Mouse (Mus musculus) megakaryocyte, embryonic 14.5 days (primary cell): Measurements from ENCODE around the gene Six1. TPM values are rescaled to one million over a fixed set of nuclear protein-coding genes. Genes with fewer than 3 reads are reported as not detected.

Source experiments
- H3K27me3 ChIP-seq: replicated peaks from 2 replicates; pipeline ENCODE3; 2012; ENCODE audit warnings: inconsistent platforms
- H3K36me3 ChIP-seq: replicated peaks from 2 replicates; pipeline ENCODE3; 2012; ENCODE audit warnings: low read length, inconsistent platforms, mixed read lengths
- H3K4me1 ChIP-seq: 2 replicates; pipeline ENCODE4 v1.6.1; 2012; ENCODE audit warnings: inconsistent platforms
- H3K4me3 ChIP-seq: replicated peaks from 2 replicates; pipeline ENCODE3; 2012; ENCODE audit warnings: moderate library complexity, mild to moderate bottlenecking, inconsistent platforms
- H3K9me3 ChIP-seq: 2 replicates; pipeline ENCODE4 v1.6.1; 2012; ENCODE audit warnings: inconsistent platforms
- FLI1 ChIP-seq: IDR thresholded peaks from 2 replicates; pipeline ENCODE4 v1.6.1; 2012; ENCODE audit warnings: low read length, inconsistent platforms, mixed read lengths
- GATA1 ChIP-seq: IDR thresholded peaks from 3 replicates; pipeline ENCODE4 v1.6.1; 2012; ENCODE audit warnings: mixed read lengths, low read length, inconsistent platforms, borderline replicate concordance
- polyA plus RNA-seq: library from polyadenylated mRNA; stranded (reverse); fragments of >175 nt; gene quantifications from 2 replicates; pipeline ENCODE4 v1.2.3, GENCODE M21; 2012; ENCODE audit warnings: low replicate concordance; ENCODE audit not compliant: insufficient read depth

Six1 gene
- polyA plus RNA-seq, 1 experiment: 8.1 TPM

GRCm38 (mm10) chr12:73050305-73050704, 3.4 kb downstream of the Six1 start:
- TF ChIP-seq FLI1 (no peak), GATA1 (no peak)
- Histone ChIP-seq H3K4me3 (peak overlapping the region; percentile 28), H3K9me3 (no peaks in the 10 kb centered on the region), H3K36me3 (no peaks in the 10 kb centered on the region), H3K4me1 (peaks cover 72% of the 10 kb centered on the region), H3K27me3 (peaks cover 89% of the 10 kb centered on the region)

- peaks cover 92% of the 10 kb centered on the region for H3K27me3 ChIP-seq
These were observed 4.0 kb downstream of the Six1 start for GRCm38 (mm10) chr12:73049520-73050225.

GRCm38 (mm10) chr12:73048537-73048936, 5.2 kb downstream of the Six1 start:
- Histone ChIP-seq H3K4me1 (peaks cover 73% of the 10 kb centered on the region), H3K9me3 (no peaks in the 10 kb centered on the region), H3K4me3 (no peak overlapping the region), H3K27me3 (peaks cover 98% of the 10 kb centered on the region), H3K36me3 (no peaks in the 10 kb centered on the region)
- TF ChIP-seq FLI1: no peak

More at GRCm38 (mm10) chr12:73049520-73050225, 4.0 kb downstream of the Six1 start:
- H3K4me3 ChIP-seq: no peak overlapping the region
- TF ChIP-seq FLI1 (no peak), GATA1 (no peak)
- H3K36me3 ChIP-seq: no peaks in the 10 kb centered on the region
- H3K9me3 ChIP-seq: no peaks in the 10 kb centered on the region
- peaks cover 71% of the 10 kb centered on the region for H3K4me1 ChIP-seq

- peaks cover 98% of the 10 kb centered on the region for H3K27me3 ChIP-seq
- no peaks in the 10 kb centered on the region for H3K36me3 ChIP-seq
These were observed 6.1 kb downstream of the Six1 start for GRCm38 (mm10) chr12:73047576-73047975.

GRCm38 (mm10) chr12:73046607-73047180, 7.0 kb downstream of the Six1 start:
- TF ChIP-seq FLI1 (no peak), GATA1 (no peak)
- peaks cover 98% of the 10 kb centered on the region for H3K27me3 ChIP-seq
- H3K9me3 ChIP-seq: no peaks in the 10 kb centered on the region
- no peaks in the 10 kb centered on the region for H3K36me3 ChIP-seq
- peaks cover 59% of the 10 kb centered on the region for H3K4me1 ChIP-seq
- H3K4me3 ChIP-seq: peak overlapping the region; percentile 92

More at GRCm38 (mm10) chr12:73047576-73047975, 6.1 kb downstream of the Six1 start:
- Histone ChIP-seq H3K4me1 (peaks cover 67% of the 10 kb centered on the region), H3K9me3 (no peaks in the 10 kb centered on the region), H3K4me3 (no peak overlapping the region)
- TF ChIP-seq FLI1: no peak
- TF ChIP-seq GATA1: no peak

GRCm38 (mm10) chr12:73045724-73046606, 7.7 kb downstream of the Six1 start:
- TF ChIP-seq FLI1 (no peak), GATA1 (no peak)
- no peaks in the 10 kb centered on the region for H3K9me3 ChIP-seq
- H3K27me3 ChIP-seq: peaks cover 97% of the 10 kb centered on the region
- H3K36me3 ChIP-seq: no peaks in the 10 kb centered on the region
- H3K4me3 ChIP-seq: peak overlapping the region; percentile 92
- peaks cover 59% of the 10 kb centered on the region for H3K4me1 ChIP-seq

GRCm38 (mm10) chr12:73045046-73045723, 8.5 kb downstream of the Six1 start:
- Histone ChIP-seq H3K27me3 (peaks cover 97% of the 10 kb centered on the region), H3K4me1 (peaks cover 56% of the 10 kb centered on the region), H3K9me3 (no peaks in the 10 kb centered on the region), H3K4me3 (peak overlapping the region; percentile 92), H3K36me3 (no peaks in the 10 kb centered on the region)
- TF ChIP-seq GATA1: no peak
- no peak for TF ChIP-seq FLI1

- Histone ChIP-seq H3K4me1 (peaks cover 60% of the 10 kb centered on the region), H3K27me3 (peaks cover 97% of the 10 kb centered on the region), H3K36me3 (no peaks in the 10 kb centered on the region), H3K4me3 (peak overlapping the region; percentile 92), H3K9me3 (0 out of 2 replicates have a peak, but pooled peaks cover 2% of the 10 kb centered on the region)
- TF ChIP-seq FLI1 (no peak), GATA1 (no peak)
These were observed 9.3 kb downstream of the Six1 start for GRCm38 (mm10) chr12:73044221-73045045.
